Mouse (Mus musculus) common myeloid progenitor, adult 5-6 weeks (primary cell): Measurements from ENCODE around the gene Coro7. TPM values are rescaled to one million over a fixed set of nuclear protein-coding genes. Genes with fewer than 3 reads are reported as not detected.
"Not testable (repeated sequence)": the region's sequence is repeated elsewhere in the genome, so short reads cannot be mapped to it uniquely, and the experiment has no call there.

Experiments used
- ATAC-seq: replicated peaks from 2 replicates; pipeline ENCODE4 v1.8.0; 2016; ENCODE audit warnings: low read depth, mild to moderate bottlenecking, moderate TSS enrichment, inconsistent platforms; ENCODE audit not compliant: poor library complexity, severe bottlenecking
- total RNA-seq: library from RNA; stranded (forward); fragments of 200-1000, 187-1606 nt; gene quantifications from 2 replicates; pipeline ENCODE4 v1.2.3, GENCODE M21; 2017

Gene Coro7
- total RNA-seq, 1 experiment from 2014 or later, result 35.4 TPM

GRCm38 (mm10) chr16:4683193-4683580 lies 3.6 kb upstream of the Coro7 start:
- peak; percentile 1 for ATAC-seq

- ATAC-seq, result no peak
Observed at GRCm38 (mm10) chr16:4682628-4683179, 3.1 kb upstream of the Coro7 start.

- not testable (repeated sequence) for ATAC-seq
Observed at GRCm38 (mm10) chr16:4680922-4681455, 1.4 kb upstream of the Coro7 start.

GRCm38 (mm10) chr16:4678080-4678479 lies 1.5 kb downstream of the Coro7 start:
- no peak for ATAC-seq

- ATAC-seq, result no peak
Observed at GRCm38 (mm10) chr16:4676836-4677235, 2.7 kb downstream of the Coro7 start.

GRCm38 (mm10) chr16:4674091-4674490 lies 5.5 kb downstream of the Coro7 start:
- ATAC-seq, result peak; percentile 89

- ATAC-seq, result no peak
Observed at GRCm38 (mm10) chr16:4670317-4670716, 9.3 kb downstream of the Coro7 start.

- peak; percentile 95 for ATAC-seq
Observed at GRCm38 (mm10) chr16:4667190-4667808, 12.3 kb downstream of the Coro7 start.

- no peak for ATAC-seq
Observed at GRCm38 (mm10) chr16:4665726-4666125, 13.9 kb downstream of the Coro7 start.

- no peak for ATAC-seq
Observed at GRCm38 (mm10) chr16:4663806-4664205, 15.8 kb downstream of the Coro7 start.

GRCm38 (mm10) chr16:4661605-4662004 lies 18.0 kb downstream of the Coro7 start:
- no peak for ATAC-seq

- ATAC-seq, result no peak
Observed at GRCm38 (mm10) chr16:4659326-4659725, 20.3 kb downstream of the Coro7 start.

- peak; percentile 26; the same call in 1 of the 2 replicates for ATAC-seq
Observed at GRCm38 (mm10) chr16:4658781-4659245, 20.8 kb downstream of the Coro7 start.

GRCm38 (mm10) chr16:4656571-4657081 lies 23.0 kb downstream of the Coro7 start:
- ATAC-seq, result no peak

GRCm38 (mm10) chr16:4655764-4656570 lies 23.6 kb downstream of the Coro7 start:
- peak; percentile 75 for ATAC-seq

- no peak for ATAC-seq
Observed at GRCm38 (mm10) chr16:4655251-4655734, 24.3 kb downstream of the Coro7 start.

- no peak for ATAC-seq
Observed at GRCm38 (mm10) chr16:4654706-4655105, 24.9 kb downstream of the Coro7 start.

GRCm38 (mm10) chr16:4652707-4653416 lies 26.7 kb downstream of the Coro7 start:
- no peak for ATAC-seq

GRCm38 (mm10) chr16:4651624-4652023 lies 28.0 kb downstream of the Coro7 start:
- ATAC-seq, result no peak

GRCm38 (mm10) chr16:4651081-4651480 lies 28.5 kb downstream of the Coro7 start:
- ATAC-seq, result no peak
